Mouse (Mus musculus): ENCODE results near the gene Ssh3. TPM values are rescaled to one million over a fixed set of nuclear protein-coding genes. Genes with fewer than 3 reads are reported as not detected.
A peak's percentile ranks its signal among the peaks of the same experiment; 100 is the strongest.

Gene Ssh3
- total and polyA plus RNA-seq, 2 experiments from 2014 or later = 6.4 to 11.6 TPM

DNA sequence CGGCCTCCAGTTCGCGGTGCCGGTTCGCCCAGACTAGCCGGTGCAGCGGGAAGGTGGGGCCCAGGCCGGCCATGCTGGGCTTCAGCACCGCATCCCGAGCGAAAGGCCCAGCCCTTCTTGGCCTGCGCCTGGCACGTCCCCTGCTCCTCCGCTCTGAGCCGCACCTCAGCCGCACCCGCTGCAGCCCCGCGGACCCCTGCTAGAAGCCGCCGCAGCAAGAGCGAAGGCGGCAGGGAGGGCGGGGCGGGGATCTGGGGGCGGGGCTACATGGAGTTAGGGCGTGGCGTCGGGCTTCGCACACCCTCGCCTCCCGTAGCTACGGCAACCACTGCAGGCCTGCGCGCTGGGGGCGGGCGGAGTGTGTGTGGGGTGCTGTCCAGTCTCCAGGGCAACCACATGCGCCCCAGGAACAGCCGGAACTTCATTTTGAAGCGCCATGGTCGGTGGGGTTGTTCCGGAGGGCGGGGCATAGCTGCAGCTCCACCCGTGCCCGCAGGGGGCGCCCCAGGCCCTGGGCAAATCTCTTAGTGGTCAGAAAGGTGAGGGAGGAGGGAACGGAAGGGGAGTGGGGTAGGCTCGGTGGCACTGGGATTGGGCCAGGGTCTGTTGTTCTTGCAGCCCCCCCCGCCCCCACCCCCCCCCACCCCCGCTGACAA, 14.0 kb upstream of the Ssh3 start, which contains the start of gene Ankrd13d:
Gene Ankrd13d, minus strand, starts transcription at position 240 of the 656 bp plus-strand sequence.
- peaks cover 25% of the 10 kb centered on the region for H3K36me3 ChIP-seq (replicated peaks; ENCODE audit: control insufficient read depth, insufficient read depth, low read length)
- DNase-seq (ENCODE audit: low spot score) (peak; percentile 82), ATAC-seq (ENCODE audit: insufficient read depth, low read depth) (peak; percentile 92)
- H3K9ac ChIP-seq (replicated peaks; ENCODE audit: low read depth, low read length) = 0 out of 2 replicates have a peak within 1 kb of the TSS, but pooled peaks have one; percentile 35
- H3K4me1 ChIP-seq (ENCODE audit: control insufficient read depth, insufficient read depth) = no peaks in the 10 kb centered on the region; the same call in 1 of the 2 replicates
- peak within 1 kb of the TSS; percentile 60 for H3K4me3 ChIP-seq (ENCODE audit: low read depth, low read length)
- H3K4me2 ChIP-seq (ENCODE audit: low read depth, low read length) = peak within 1 kb of the TSS; percentile 83
- H3K27ac ChIP-seq (ENCODE audit: low read depth) = no peak within 1 kb of the TSS
- peaks cover 5% of the 10 kb centered on the region; the same call in 1 of the 2 replicates for H3K27me3 ChIP-seq (ENCODE audit: control insufficient read depth, insufficient read depth, low read length)
- under 1% methylated on average over 44 of the region's 50 CpGs for WGBS
- TF ChIP-seq CTCF (IDR thresholded peaks at IDR 0.05; ENCODE audit: low read depth) = peak; percentile 63
- TF ChIP-seq EP300 (IDR thresholded peaks at IDR 0.05; ENCODE audit: low read depth) = no peak
- H3K9me3 ChIP-seq (replicated peaks; ENCODE audit: control insufficient read depth, low read length) = no peaks in the 10 kb centered on the region

DNA sequence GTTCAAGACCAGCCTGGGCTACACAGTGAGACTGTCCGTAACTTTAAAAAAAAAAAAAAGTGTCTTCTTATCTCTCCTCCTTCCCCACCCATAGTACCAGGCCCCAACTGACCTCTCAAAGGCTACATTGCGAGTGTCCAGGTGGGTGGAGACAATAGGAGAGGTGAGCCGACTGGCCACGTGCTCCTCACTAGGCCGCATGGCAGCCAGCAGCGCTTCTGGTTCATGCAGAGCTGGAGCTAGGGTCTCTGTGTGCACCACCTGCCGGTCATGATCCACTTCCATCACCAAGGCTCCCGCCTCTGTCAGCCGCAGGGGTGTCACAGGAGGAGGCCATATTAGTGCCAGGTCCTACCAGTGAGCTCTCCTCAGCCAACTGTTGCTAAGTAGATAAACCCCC, 11.4 kb upstream of the Ssh3 start:
- ATAC-seq (ENCODE audit: insufficient read depth, low read depth) = no peak
- Histone ChIP-seq H3K4me1 (ENCODE audit: control insufficient read depth, insufficient read depth) (no peaks in the 10 kb centered on the region; the same call in 1 of the 2 replicates), H3K4me2 (ENCODE audit: low read depth, low read length) (no peak overlapping the region), H3K36me3 (replicated peaks; ENCODE audit: control insufficient read depth, insufficient read depth, low read length) (no peaks in the 10 kb centered on the region), H3K4me3 (ENCODE audit: low read depth, low read length) (no peak overlapping the region), H3K27ac (ENCODE audit: low read depth) (no peak overlapping the region), H3K9me3 (replicated peaks; ENCODE audit: control insufficient read depth, low read length) (no peaks in the 10 kb centered on the region), H3K27me3 (ENCODE audit: control insufficient read depth, insufficient read depth, low read length) (peaks cover 5% of the 10 kb centered on the region; the same call in 1 of the 2 replicates), H3K9ac (replicated peaks; ENCODE audit: low read depth, low read length) (no peak overlapping the region)
- WGBS = 96% methylated on average over 9 of the region's 9 CpGs
- no peak for DNase-seq (ENCODE audit: low spot score)
- TF ChIP-seq EP300 (IDR thresholded peaks at IDR 0.05; ENCODE audit: low read depth) (no peak), CTCF (IDR thresholded peaks at IDR 0.05; ENCODE audit: low read depth) (no peak)

DNA sequence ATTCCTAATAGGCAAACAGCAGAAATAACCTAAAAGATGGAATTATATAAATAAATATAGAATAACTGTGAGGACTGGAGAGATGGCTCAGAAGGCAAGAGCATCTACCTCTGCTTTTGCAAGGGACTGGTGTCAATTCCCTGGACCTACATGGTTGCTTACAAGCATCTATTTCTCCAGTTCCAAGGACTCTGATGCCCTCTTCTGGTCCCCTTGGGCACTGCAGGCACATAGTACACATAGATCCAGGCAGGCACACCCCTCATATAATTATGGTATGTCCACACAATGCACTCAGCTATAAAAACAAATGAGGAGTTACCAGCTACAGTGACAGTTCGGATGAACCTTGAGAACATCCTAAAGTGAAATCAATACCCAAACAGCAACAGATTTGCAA, 10.5 kb upstream of the Ssh3 start:
- Histone ChIP-seq H3K27me3 (ENCODE audit: control insufficient read depth, insufficient read depth, low read length) (peaks cover 5% of the 10 kb centered on the region; the same call in 1 of the 2 replicates), H3K4me1 (ENCODE audit: control insufficient read depth, insufficient read depth) (no peaks in the 10 kb centered on the region; the same call in 1 of the 2 replicates), H3K9me3 (replicated peaks; ENCODE audit: control insufficient read depth, low read length) (no peaks in the 10 kb centered on the region), H3K27ac (ENCODE audit: low read depth) (no peak overlapping the region), H3K4me3 (ENCODE audit: low read depth, low read length) (no peak overlapping the region), H3K9ac (replicated peaks; ENCODE audit: low read depth, low read length) (no peak overlapping the region), H3K4me2 (ENCODE audit: low read depth, low read length) (no peak overlapping the region), H3K36me3 (replicated peaks; ENCODE audit: control insufficient read depth, insufficient read depth, low read length) (no peaks in the 10 kb centered on the region)
- no peak for ATAC-seq (ENCODE audit: insufficient read depth, low read depth)
- TF ChIP-seq EP300 (IDR thresholded peaks at IDR 0.05; ENCODE audit: low read depth) = no peak
- TF ChIP-seq CTCF (IDR thresholded peaks at IDR 0.05; ENCODE audit: low read depth) = no peak
- no peak for DNase-seq (ENCODE audit: low spot score)
- WGBS = 94% methylated on average over 1 of the region's 1 CpGs

DNA sequence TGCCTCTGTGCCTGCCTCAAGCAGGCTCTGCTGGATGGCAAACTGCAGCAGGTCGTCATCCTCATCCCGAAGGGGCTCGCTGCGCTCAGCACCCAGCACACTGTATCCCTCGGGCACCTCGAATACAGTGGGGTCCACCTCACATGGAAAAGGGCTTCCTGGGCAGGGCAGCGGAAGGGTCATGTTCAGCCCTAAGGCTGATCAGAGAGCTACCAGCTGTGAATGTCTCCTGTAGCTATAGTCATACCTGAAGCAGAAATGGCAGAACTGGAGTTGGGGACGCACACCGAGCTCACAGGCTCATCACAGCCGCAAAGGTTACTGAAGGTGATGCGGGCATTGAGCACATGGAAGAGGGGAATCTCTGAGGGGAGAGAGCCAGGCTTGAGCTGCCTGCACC, 2.0 kb upstream of the Ssh3 start:
- no peak overlapping the region for H3K9ac ChIP-seq (replicated peaks; ENCODE audit: low read depth, low read length)
- TF ChIP-seq CTCF (IDR thresholded peaks at IDR 0.05; ENCODE audit: low read depth) = no peak
- no peak for TF ChIP-seq EP300 (IDR thresholded peaks at IDR 0.05; ENCODE audit: low read depth)
- DNase-seq (ENCODE audit: low spot score) = no peak
- H3K27me3 ChIP-seq (ENCODE audit: control insufficient read depth, insufficient read depth, low read length) = peaks cover 7% of the 10 kb centered on the region; the same call in 1 of the 2 replicates
- no peak overlapping the region for H3K27ac ChIP-seq (ENCODE audit: low read depth)
- H3K9me3 ChIP-seq (replicated peaks; ENCODE audit: control insufficient read depth, low read length) = no peaks in the 10 kb centered on the region
- H3K4me2 ChIP-seq (ENCODE audit: low read depth, low read length) = no peak overlapping the region
- H3K36me3 ChIP-seq (replicated peaks; ENCODE audit: control insufficient read depth, insufficient read depth, low read length) = no peaks in the 10 kb centered on the region
- no peak overlapping the region for H3K4me3 ChIP-seq (ENCODE audit: low read depth, low read length)
- WGBS = 93% methylated on average over 11 of the region's 11 CpGs
- no peaks in the 10 kb centered on the region for H3K4me1 ChIP-seq (ENCODE audit: control insufficient read depth, insufficient read depth)
- no peak for ATAC-seq (ENCODE audit: insufficient read depth, low read depth)

DNA sequence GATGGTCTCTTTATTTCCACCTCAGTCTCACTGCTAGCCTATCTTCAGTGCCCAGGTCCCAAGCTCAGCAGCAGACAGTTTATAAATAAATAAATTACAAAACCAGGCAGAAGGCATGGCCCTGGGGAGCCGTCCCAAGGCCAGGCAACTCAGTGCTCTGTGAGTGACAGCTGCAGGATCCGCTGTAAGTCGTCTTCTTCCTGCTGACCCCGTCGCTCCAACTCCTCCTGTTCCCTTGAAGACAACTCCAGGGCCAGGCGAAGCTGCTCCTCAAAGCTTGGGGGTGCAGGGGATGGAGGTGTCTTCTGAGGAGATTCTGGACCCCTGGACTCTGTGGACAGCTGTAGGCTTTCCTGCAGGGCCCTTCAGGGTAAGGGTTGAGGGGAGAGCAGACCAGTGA, 1.2 kb upstream of the Ssh3 start:
- H3K4me2 ChIP-seq (ENCODE audit: low read depth, low read length) = no peak overlapping the region
- no peak overlapping the region for H3K27ac ChIP-seq (ENCODE audit: low read depth)
- H3K36me3 ChIP-seq (replicated peaks; ENCODE audit: control insufficient read depth, insufficient read depth, low read length) = no peaks in the 10 kb centered on the region
- no peaks in the 10 kb centered on the region for H3K9me3 ChIP-seq (replicated peaks; ENCODE audit: control insufficient read depth, low read length)
- ATAC-seq (ENCODE audit: insufficient read depth, low read depth) (no peak), DNase-seq (ENCODE audit: low spot score) (no peak)
- TF ChIP-seq CTCF (IDR thresholded peaks at IDR 0.05; ENCODE audit: low read depth) (no peak), EP300 (IDR thresholded peaks at IDR 0.05; ENCODE audit: low read depth) (no peak)
- H3K4me1 ChIP-seq (ENCODE audit: control insufficient read depth, insufficient read depth) = no peaks in the 10 kb centered on the region
- H3K9ac ChIP-seq (replicated peaks; ENCODE audit: low read depth, low read length) = no peak overlapping the region
- 60% methylated on average over 6 of the region's 6 CpGs for WGBS
- no peak overlapping the region for H3K4me3 ChIP-seq (ENCODE audit: low read depth, low read length)
- peaks cover 7% of the 10 kb centered on the region; the same call in 1 of the 2 replicates for H3K27me3 ChIP-seq (ENCODE audit: control insufficient read depth, insufficient read depth, low read length)

All from heart, postnatal 0 days (tissue).